Mouse (Mus musculus) megakaryocyte, adult 5-6 weeks (primary cell): ENCODE data around the gene Ccl7. TPM values are rescaled to one million over a fixed set of nuclear protein-coding genes. Genes with fewer than 3 reads are reported as not detected.

Experiments used
- total RNA-seq, 2 experiments: library from RNA; stranded (forward) in 1 of 2; stranded (reverse) in 1 of 2; fragments of 153-499, 151-499 nt in 1 of 2; fragments of 221-1000, 200-1000 nt in 1 of 2; gene quantifications; 2 replicates each; pipeline versions ENCODE4 v1.2.3 to v1.2.4; 2015 to 2017

Gene Ccl7
- total RNA-seq, 2 experiments from 2014 or later, result 0.74 TPM; not detected in 1

Other genes with a start within 250 kb of the Ccl7 start
- not detected in 2 replicates for gene 5530401A14Rik, start 185.0 kb upstream of the Ccl7 start, total RNA-seq (2015)
- not detected in 2 replicates for gene 5530401A14Rik, start 185.0 kb upstream of the Ccl7 start, total RNA-seq (2017)
- gene Asic2, start 77.3 kb upstream of the Ccl7 start, total RNA-seq (2015), result not detected in 2 replicates
- gene Asic2, start 77.3 kb upstream of the Ccl7 start, total RNA-seq (2017), result not detected in 2 replicates
- gene Ccl2, start 10.1 kb upstream of the Ccl7 start, total RNA-seq (2015), result 45.4 and 58.9 TPM in 2 replicates
- gene Ccl2, start 10.1 kb upstream of the Ccl7 start, total RNA-seq (2017), result 26.0 and 31.5 TPM in 2 replicates
- gene Gm17268, start 7.2 kb upstream of the Ccl7 start, total RNA-seq (2015), result not detected in 2 replicates
- not detected in 2 replicates for gene Gm17268, start 7.2 kb upstream of the Ccl7 start, total RNA-seq (2017)
- not detected in 2 replicates for gene Ccl11, start 12.1 kb downstream of the Ccl7 start, total RNA-seq (2015)
- gene Ccl11, start 12.1 kb downstream of the Ccl7 start, total RNA-seq (2017), result not detected in 2 replicates
- not detected in 2 replicates for gene Ccl12, start 56.1 kb downstream of the Ccl7 start, total RNA-seq (2015)
- gene Ccl12, start 56.1 kb downstream of the Ccl7 start, total RNA-seq (2017), result not detected in 2 replicates
- gene Ccl8, start 69.5 kb downstream of the Ccl7 start, total RNA-seq (2015), result 0.50 TPM in 1 of 2 replicates, not detected in the other
- gene Ccl8, start 69.5 kb downstream of the Ccl7 start, total RNA-seq (2017), result not detected in 2 replicates